Mouse (Mus musculus) lung, postnatal 25 days (tissue): ENCODE measurements around the gene Man2b1.
"Not testable (repeated sequence)": the region's sequence is repeated elsewhere in the genome, so short reads cannot be mapped to it uniquely, and the experiment has no call there.

Experiments
- DNase-seq: peaks from one replicate; pipeline ENCODE4 v3.0.0; 2022; ENCODE audit warnings: low spot score

Man2b1 gene

DNA sequence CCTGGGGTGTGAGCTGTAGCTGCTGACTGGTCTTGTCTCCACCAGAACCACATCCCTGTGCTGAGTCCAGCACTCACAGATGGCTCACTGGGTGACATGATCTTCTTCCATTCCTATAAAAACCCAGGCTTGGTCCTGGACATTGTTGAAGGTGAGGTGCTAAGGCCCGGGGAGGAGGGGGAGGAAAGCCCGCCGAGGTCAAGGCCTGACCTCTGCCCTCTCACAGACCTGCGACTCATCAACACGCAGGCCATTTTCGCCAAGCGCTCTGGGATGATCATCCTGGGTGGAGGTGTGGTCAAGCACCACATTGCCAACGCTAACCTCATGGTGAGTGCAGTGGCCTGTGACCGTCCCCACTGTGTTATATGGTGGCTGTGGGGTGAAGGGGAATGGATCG is 8.9 kb upstream of the Man2b1 start:
- no peak for DNase-seq

GRCm38 (mm10) chr8:85074617-85075016 is 8.5 kb upstream of the Man2b1 start:
- no peak for DNase-seq

GRCm38 (mm10) chr8:85076001-85076400 is 7.1 kb upstream of the Man2b1 start:
- DNase-seq = no peak

DNA sequence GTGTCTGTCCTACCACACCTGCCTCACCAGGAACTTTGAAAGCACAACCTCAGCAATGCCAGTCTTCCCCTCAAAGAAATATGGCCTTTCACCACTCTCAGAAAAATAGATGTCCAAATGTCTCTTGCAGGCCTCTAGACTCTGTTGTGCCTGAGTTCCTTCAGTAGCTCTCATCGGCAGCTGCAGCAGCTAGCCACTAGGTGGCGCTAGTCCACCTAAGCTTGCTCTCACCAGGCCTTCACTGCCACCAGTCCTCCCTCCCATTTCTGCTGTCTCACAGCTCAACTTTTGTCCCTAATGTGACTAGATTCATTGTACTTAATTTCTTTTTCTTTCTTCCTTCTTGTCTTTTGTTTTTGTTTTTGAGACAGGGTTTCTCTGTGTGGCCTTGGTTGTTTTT is 6.1 kb upstream of the Man2b1 start:
- DNase-seq = peak; percentile 84

- DNase-seq = no peak
Observed at GRCm38 (mm10) chr8:85080214-85080531, 2.9 kb upstream of the Man2b1 start.

DNA sequence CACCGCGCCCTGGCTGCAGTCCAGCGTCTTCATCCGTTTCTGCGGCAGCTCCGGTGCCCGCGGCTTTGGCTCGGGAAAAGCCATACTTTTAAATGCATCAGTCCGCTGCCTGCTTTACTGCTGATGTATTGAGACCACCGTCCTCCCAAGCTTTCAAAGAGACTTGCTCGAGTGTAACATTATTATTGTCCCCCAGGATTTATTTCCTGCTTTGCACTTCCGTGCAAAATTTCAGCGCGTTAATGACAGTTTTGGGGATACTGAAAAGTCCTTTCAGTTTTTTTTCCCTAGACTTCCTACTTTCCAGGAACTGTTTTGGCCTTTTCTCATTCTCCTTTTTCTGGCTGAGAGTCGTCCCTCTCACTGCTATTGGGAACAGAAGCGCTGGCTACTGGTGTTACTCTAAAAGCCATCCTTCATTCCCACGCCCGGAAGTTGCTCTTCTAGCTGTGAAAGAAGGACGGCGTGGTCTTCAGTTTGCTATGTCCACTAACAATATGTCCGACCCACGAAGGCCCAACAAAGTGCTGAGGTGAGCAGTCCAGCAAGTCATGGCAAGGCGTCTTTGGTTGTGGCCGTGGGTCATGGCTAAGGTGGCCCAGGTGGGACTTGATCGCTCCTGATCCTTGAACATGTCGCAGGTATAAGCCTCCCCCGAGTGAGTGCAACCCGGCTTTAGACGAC is 2.4 kb upstream of the Man2b1 start, which contains the start of gene Wdr83os:
TSS of gene Wdr83os (plus strand) at position 209 of the 684 bp plus-strand sequence.
- DNase-seq = peak; percentile 47

DNA sequence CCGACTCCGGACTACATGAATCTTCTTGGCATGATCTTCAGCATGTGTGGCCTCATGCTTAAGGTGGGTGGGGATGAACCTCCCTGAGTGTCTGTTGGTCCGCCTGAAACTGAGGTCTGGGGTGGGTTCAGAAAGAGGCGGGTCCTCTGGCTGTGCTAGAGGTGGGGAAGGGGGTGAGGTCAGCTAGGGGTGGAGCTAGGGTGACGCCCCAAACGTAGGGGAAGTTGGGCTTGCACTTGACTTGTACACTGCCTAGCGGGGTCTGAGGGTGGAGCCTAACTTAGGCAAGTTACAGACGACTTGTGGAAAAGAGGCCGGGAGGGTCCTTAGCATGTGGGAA is 1.9 kb upstream of the Man2b1 start, which contains the start of gene Wdr83:
TSS of gene Wdr83 (minus strand) at position 91 of the 340 bp plus-strand sequence.
- DNase-seq = peak; percentile 61

DNA sequence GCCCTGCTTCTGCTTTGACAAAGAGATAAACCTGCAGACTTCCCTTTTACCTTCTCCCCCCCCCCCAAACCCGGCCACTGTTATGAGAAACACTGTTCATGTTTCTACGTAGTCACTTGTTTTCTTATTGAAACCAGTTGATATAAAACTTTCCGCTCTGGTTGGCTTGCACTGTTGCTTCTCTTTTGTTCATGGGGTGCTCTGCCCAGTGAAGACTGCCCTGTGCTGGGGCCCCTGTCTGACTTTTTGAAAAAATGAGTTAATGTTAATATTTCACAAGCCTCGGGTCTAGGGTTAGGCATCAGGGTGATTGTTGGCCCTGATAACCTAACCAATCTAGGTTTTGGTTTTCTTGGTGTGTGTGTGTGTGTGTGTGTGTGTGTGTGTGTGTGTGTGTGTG is 901 bp upstream of the Man2b1 start:
- not testable (repeated sequence) for DNase-seq

DNA sequence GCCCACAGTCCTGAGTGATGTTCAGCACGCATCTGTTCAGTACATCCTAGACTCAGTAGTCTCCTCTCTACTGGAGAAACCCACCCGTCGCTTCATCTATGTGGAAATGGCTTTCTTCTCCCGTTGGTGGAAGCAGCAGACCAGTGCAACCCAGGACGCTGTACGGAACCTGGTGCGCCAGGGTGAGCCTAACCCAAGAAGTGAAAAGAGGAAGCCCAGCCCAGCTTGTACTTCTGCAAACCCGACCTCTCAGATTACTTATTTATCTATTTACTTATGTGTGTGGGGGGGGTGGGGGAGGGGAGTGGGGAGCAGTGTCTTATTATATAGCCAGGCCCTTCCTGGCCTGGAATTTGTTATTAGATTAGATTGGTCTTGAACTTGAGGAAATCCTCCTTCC is 1.6 kb downstream of the Man2b1 start:
- DNase-seq = no peak

DNA sequence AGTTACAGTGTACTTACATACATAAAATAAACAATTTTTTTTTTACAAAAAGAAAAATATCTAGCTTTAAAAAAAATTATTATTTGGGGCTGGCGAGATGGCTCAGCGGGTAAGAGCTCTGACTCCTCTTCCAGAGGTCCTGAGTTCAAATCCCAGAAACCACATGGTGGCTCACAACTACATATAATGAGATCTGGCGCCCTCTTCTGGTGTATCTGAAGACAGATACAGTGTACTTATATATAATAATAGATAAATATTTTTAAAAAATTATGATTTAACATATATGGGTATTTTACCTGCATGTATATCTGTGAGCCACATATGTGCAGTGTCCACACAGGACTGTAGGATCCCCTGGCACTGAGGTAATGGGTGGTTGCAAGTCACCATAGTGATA is 3.2 kb downstream of the Man2b1 start:
- no peak for DNase-seq

DNA sequence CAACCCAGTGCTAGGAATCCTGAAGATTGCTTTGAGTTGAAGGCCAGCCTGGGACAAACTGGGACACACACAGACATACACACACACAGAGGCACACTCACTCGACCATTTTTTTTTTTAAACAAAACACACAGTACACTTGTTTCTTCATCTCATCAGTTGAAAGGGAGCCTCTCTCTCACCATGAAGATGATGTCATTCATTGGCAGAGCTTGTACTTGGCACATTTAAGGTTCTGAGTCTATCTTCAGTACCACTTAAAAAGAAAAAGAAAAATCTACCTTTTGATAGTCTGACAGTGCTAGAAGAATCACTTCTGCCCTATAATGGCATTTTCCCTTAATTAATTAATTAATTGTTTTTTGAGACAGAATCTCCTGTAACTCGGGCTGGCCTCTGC is 5.7 kb downstream of the Man2b1 start:
- DNase-seq = no peak

- no peak for DNase-seq
Observed at GRCm38 (mm10) chr8:85090856-85091255, 7.8 kb downstream of the Man2b1 start.

- DNase-seq = no peak
Observed at GRCm38 (mm10) chr8:85091526-85092090, 8.5 kb downstream of the Man2b1 start.

GRCm38 (mm10) chr8:85095051-85095450 is 12.0 kb downstream of the Man2b1 start:
- no peak for DNase-seq

DNA sequence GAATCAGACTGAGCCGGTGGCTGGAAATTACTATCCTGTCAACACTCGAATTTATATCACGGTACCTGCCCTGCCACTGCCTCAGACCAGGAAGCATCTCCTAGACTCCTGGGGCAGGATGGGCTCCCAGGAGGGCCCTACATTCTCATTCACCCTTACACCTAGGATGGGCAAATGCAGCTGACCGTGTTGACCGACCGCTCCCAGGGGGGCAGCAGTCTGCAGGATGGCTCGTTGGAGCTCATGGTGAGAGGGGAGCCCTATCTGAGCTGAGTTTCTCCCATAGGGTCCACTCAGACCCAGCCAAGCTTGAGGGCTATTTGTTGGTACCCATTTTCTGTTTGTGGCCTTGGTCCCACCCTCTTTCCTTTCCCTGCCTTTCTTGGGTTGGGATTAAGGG is 12.5 kb downstream of the Man2b1 start:
- DNase-seq = no peak

- no peak for DNase-seq
Observed at GRCm38 (mm10) chr8:85096196-85096595, 13.1 kb downstream of the Man2b1 start.

DNA sequence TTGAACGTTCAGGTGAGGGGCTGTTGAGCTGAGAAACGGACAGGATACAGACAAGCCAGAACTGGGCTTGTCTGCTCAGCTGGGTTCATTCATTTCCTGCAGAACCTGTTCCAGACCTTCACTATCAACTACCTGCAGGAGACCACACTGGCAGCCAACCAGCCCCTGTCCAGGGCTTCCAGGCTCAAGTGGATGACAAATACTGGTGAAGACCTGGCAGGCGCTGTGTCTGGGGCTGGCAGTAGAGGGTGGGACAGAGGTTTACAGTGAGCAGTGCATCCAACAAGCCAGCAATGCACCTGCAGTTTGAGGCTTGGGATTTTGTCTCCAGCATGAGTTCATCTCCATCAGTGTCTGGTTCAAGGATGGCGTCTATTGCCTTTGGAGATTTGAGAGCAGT is 13.8 kb downstream of the Man2b1 start:
- DNase-seq = no peak

- DNase-seq = no peak
Observed at GRCm38 (mm10) chr8:85100076-85100665, 17.1 kb downstream of the Man2b1 start.

DNA sequence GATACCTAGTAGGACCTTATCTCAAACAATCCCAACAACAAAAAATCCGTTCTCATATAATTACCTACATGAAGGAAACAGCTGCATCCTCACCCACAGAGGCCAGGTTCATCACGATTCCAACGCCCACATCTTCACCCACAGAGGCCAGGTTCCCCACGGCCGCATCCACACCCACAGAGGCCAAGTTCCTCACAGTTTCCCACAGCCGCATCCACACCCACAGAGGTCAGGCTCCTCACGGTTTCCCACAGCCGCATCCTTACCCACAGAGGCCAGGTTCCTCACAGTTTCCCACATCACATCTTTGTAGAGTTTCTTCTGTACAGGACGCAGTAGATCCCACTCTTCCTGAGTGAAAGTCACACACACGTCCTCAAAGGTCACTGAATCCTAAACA is 30.2 kb downstream of the Man2b1 start:
- no peak for DNase-seq

DNA sequence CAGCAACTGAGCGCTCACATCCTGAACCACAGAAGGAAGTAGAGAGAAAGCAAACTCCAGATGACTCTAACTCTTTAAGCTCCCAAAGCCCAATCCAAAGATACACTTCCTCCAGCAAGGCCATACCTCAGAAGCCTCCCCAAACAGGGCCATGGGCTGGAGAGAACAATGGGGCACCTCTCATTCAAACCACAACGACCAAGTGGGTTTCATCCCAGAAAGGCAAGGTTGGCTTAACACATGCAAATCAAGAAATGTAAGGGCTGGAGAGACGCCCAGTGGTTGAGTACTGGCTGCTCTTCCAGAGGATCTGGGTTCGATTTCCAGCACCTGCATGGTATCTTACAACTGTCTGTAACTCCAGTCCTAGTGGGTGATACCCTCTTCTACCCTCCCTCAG is 32.4 kb downstream of the Man2b1 start:
- DNase-seq = no peak

GRCm38 (mm10) chr8:85116984-85117383 is 33.9 kb downstream of the Man2b1 start:
- no peak for DNase-seq

DNA sequence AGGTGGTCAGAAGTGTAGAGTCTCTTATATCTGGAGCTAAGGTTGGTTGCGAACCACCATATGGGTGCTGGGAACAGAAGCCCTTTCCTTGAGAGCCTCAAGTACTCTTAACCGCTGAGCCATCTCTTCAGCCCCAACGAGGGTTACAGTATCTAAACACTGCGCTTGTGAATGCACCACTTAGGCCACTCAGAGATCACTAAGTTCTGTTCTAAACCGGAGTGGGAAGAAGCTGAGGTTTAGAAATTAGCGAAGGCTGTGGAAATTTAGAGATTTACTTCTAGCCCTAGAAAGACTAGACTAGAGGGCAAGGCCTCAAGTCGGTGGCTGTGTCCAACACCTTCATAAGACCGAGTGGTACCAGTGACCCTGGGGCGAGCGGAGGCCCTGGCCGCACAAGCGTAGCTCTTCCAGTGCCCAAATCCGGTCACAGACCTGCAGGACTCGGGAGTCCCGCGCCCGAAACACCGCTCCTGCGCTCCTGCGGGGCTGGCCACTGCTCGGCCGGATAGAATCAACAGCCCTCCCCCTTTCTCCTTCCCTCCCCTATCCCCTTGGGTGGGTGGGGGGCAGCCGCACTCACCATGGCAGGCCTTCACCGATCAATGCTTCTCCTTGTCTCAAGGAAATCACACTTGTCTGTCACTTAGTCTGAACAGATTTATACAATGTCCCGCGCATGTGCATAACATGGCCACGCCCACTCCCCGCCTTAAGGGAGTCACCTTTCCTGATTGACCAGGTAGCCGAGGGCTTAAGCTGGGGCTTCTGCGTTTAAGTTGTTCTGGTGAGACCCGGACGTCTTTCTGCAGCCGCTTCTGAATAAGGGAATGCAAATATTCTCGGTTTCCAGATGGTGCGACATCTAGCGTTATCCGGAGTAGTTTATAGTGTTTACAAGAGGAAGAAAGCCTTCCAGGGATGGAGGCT is 36.2 kb downstream of the Man2b1 start:
- DNase-seq = peak; percentile 87

GRCm38 (mm10) chr8:85120251-85120650 is 37.2 kb downstream of the Man2b1 start:
- not testable (repeated sequence) for DNase-seq
